Mouse (Mus musculus) inflammation-experienced regulatory T-cells (primary cell): ENCODE data around the gene Tes. TPM values are rescaled to one million over a fixed set of nuclear protein-coding genes. Genes with fewer than 3 reads are reported as not detected.

Experiments
- polyA plus RNA-seq, 2 experiments: library from polyadenylated mRNA; unstranded; fragments of 100-300 nt; shearing (Covaris generic); gene quantifications; one replicate each; pipeline ENCODE4 v1.2.1; 2017

Gene Tes
- 100 to 1,000 TPM; 194 to 239 TPM for polyA plus RNA-seq

GRCm38 (mm10) chr6:17064936-17065790 lies at the start of gene Tes:
Tes (plus strand) TSS chr6:17065149.

Other genes with a start within 250 kb of the Tes start
- gene Tfec, start 166.7 kb upstream of the Tes start, polyA plus RNA-seq: under 1 TPM in 1 of 2 experiments, not detected in 1; 0.36 TPM
- gene Cav2, start 216.0 kb downstream of the Tes start, polyA plus RNA-seq: 1 to 10 TPM in 1 of 2 experiments, under 1 TPM in 1; 0.84 to 1.2 TPM
- not detected for gene Cav1, start 241.2 kb downstream of the Tes start, polyA plus RNA-seq